Mouse (Mus musculus) cortical plate, adult 2 months (tissue): ENCODE measurements around the gene Pkn2. TPM values are rescaled to one million over a fixed set of nuclear protein-coding genes. Genes with fewer than 3 reads are reported as not detected.
A peak's percentile ranks its signal among the peaks of the same experiment; 100 is the strongest.

Experiments used
- H3K27ac ChIP-seq: fragments of 200-500 bp; 2 replicates; pipeline ENCODE4 v1.5.1; 2012; ENCODE audit warnings: low read length, control low read depth, inconsistent platforms; ENCODE audit not compliant: insufficient read depth
- H3K4me1 ChIP-seq: fragments of 200-500 bp; 2 replicates; pipeline ENCODE4 v1.6.1; 2011; ENCODE audit warnings: low read length; ENCODE audit not compliant: control insufficient read depth, insufficient read depth
- H3K4me3 ChIP-seq: fragments of 200-500 bp; 2 replicates; pipeline ENCODE4 v1.5.1; 2011; ENCODE audit warnings: mild to moderate bottlenecking, low read length, control low read depth; ENCODE audit not compliant: insufficient read depth
- CTCF ChIP-seq: fragments of 200-500 bp; IDR thresholded peaks from 2 replicates; pipeline ENCODE4 v1.5.1; 2011; ENCODE audit warnings: mild to moderate bottlenecking, control low read depth, low read length; ENCODE audit not compliant: insufficient read depth; ENCODE audit errors: extremely low read depth
- POLR2A ChIP-seq: fragments of 200-500 bp; IDR thresholded peaks from 2 replicates; pipeline ENCODE4 v1.6.1; 2011; ENCODE audit warnings: mild to moderate bottlenecking, low read length, control low read depth; ENCODE audit not compliant: insufficient read depth; ENCODE audit errors: extremely low read depth
- polyA plus RNA-seq: library from polyadenylated mRNA; depleted of rRNA; stranded (reverse); fragments of >200 nt; gene quantifications from 2 replicates; pipeline ENCODE4 v1.2.3, GENCODE M21; 2012; rRNA removed

Gene Pkn2
- polyA plus RNA-seq, 1 experiment: 12.1 TPM

GRCm38 (mm10) chr3:142749131-142749530, 132.7 kb downstream of the Pkn2 start:
- Histone ChIP-seq H3K27ac (no peak overlapping the region), H3K4me3 (no peak overlapping the region), H3K4me1 (no peaks in the 10 kb centered on the region)
- TF ChIP-seq CTCF (no peak), POLR2A (no peak)

GRCm38 (mm10) chr3:142747673-142748072, 134.1 kb downstream of the Pkn2 start:
- TF ChIP-seq CTCF (no peak), POLR2A (no peak)
- H3K27ac ChIP-seq: no peak overlapping the region
- H3K4me3 ChIP-seq: no peak overlapping the region
- H3K4me1 ChIP-seq: no peaks in the 10 kb centered on the region

- H3K27ac ChIP-seq: no peak overlapping the region
- H3K4me1 ChIP-seq: 0 out of 2 replicates have a peak, but pooled peaks cover 2% of the 10 kb centered on the region
- no peak for TF ChIP-seq CTCF
- TF ChIP-seq POLR2A: no peak
- H3K4me3 ChIP-seq: no peak overlapping the region
Observed at GRCm38 (mm10) chr3:142745076-142745475, 136.7 kb downstream of the Pkn2 start.

GRCm38 (mm10) chr3:142743973-142744898, 137.6 kb downstream of the Pkn2 start:
- no peak overlapping the region for H3K27ac ChIP-seq
- no peak overlapping the region for H3K4me3 ChIP-seq
- TF ChIP-seq POLR2A (no peak), CTCF (peak; percentile 73)
- 0 out of 2 replicates have a peak, but pooled peaks cover 2% of the 10 kb centered on the region for H3K4me1 ChIP-seq

Other genes with a start within 250 kb of the Pkn2 start
- gene Kyat3, start 181.0 kb downstream of the Pkn2 start, polyA plus RNA-seq: 7.2 and 7.3 TPM in 2 replicates
- gene Gtf2b, start 117.0 kb downstream of the Pkn2 start, polyA plus RNA-seq: 41.2 and 41.4 TPM in 2 replicates